Mouse (Mus musculus): ENCODE measurements around the gene Mfsd11.

DNA sequence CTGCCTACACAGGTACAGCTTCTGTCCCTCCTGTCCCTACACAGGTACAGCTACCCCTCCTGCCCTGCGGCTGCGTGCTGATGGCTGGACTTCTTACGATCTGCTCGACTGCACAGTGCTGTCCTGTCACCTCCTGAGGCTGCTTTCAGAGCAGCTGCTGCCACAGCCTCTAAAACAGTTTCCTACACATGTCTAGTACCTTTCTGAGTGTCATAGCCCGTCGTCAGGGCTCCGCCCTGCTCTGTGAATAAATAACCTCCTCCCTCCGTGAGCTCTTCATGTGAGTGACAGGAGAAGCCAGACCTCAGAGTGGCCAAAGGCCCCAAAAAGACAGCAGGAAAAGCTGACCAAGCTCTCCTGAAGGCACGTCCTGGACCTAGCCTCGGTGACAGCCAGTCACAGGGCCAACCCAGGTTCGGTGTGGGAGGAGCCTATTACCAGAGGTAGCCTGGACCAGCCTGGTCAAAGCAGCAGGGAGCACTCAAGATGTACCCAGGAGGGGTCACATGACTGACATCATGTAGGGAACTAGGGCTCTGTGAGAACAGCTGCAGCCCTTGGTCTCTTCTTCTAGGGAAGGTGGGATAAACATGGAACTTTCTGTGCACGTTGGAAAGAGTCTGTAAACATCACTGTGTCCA lies 13.8 kb downstream of the Mfsd11 start:
- no peak for TF ChIP-seq CTCF (IDR thresholded peaks at IDR 0.05; ENCODE audit: low read depth)
- TF ChIP-seq EP300 (IDR thresholded peaks at IDR 0.05; ENCODE audit: low read depth): no peak

All from liver, postnatal 0 days (tissue).